ENCODE assay signal across 9 mouse cellular contexts in the genomic region with DNA sequence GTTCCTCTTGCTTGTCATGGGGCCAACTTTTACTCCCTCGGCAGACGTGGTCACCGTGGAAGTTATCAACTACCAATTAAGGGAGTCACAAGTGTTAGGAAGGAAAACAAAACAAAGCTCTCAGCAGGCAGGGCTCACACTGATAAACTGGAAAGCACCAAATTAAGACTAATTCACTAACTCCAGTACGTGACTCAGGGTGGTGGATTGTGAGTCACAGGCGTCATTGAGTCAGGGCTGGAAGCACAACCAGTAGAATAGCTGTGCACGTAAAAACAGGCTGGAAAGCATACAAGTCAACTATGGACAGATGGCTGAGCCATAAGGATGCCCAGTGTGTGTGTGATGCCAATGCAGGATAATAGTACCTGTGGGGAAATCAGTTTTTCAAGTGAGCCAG.
DNase-seq lines count a peak whose midpoint lies in the region; ATAC-seq and TF ChIP-seq lines count a peak whose summit lies in the region.
"Had no signal": no experiment of that assay in that cellular context is flagged by ENCODE, and none has a peak within 500 bp of the region (broad histone marks: within the 10 kb centered on the region; RNA-seq: fewer than 3 reads in every experiment).

No protein-coding gene starts in this region.

- peak; percentile 63 for ATAC-seq in forebrain, embryonic 16.5 days
- ATAC-seq in forebrain, embryonic 12.5 days (ENCODE audit: low FRiP score), result no peak
- no peak for ATAC-seq in megakaryocyte-erythroid progenitor cell, adult 5-6 weeks (replicated peaks; ENCODE audit: low FRiP score, low TSS enrichment, poor library complexity, severe bottlenecking)
- no peak for ATAC-seq in kidney, embryonic 14.5 days (ENCODE audit: low FRiP score, low TSS enrichment)

- no peaks in the 10 kb centered on the region for H3K27me3 ChIP-seq in forebrain, embryonic 16.5 days (replicated peaks; ENCODE audit: control insufficient read depth, insufficient read depth, low read length)
- no peaks in the 10 kb centered on the region for H3K27me3 ChIP-seq in forebrain, embryonic 12.5 days
- no peaks in the 10 kb centered on the region for H3K27me3 ChIP-seq in myocyte (ENCODE audit: control insufficient read depth, insufficient read depth, insufficient read length)
- no peaks in the 10 kb centered on the region for H3K27me3 ChIP-seq in kidney, embryonic 14.5 days (ENCODE audit: control insufficient read depth, insufficient read depth, low read length)

- H3K27ac ChIP-seq in forebrain, embryonic 16.5 days (ENCODE audit: low read length), result no peak overlapping the region
- no peak overlapping the region for H3K27ac ChIP-seq in forebrain, embryonic 12.5 days
- no peak overlapping the region for H3K27ac ChIP-seq in kidney, embryonic 14.5 days (ENCODE audit: low read depth, low read length)

- H3ac ChIP-seq in myocyte (ENCODE audit: control insufficient read depth, insufficient read length), result no peak overlapping the region

- H3K79me2 ChIP-seq in myocyte (ENCODE audit: control insufficient read depth, insufficient read depth), result no peaks in the 10 kb centered on the region

- H3K4me1 ChIP-seq in forebrain, embryonic 16.5 days (replicated peaks; ENCODE audit: control insufficient read depth, insufficient read depth, low read length), result peaks cover 5% of the 10 kb centered on the region
- H3K4me1 ChIP-seq in forebrain, embryonic 12.5 days, result no peaks in the 10 kb centered on the region
- no peaks in the 10 kb centered on the region for H3K4me1 ChIP-seq in kidney, embryonic 14.5 days (ENCODE audit: control insufficient read depth, insufficient read depth, low read length)

- WGBS in forebrain, embryonic 16.5 days, result 27% methylated on average over 6 of the region's 6 CpGs
- 43% methylated on average over 6 of the region's 6 CpGs for WGBS in forebrain, embryonic 12.5 days
- WGBS in kidney, embryonic 14.5 days, result 42% methylated on average over 6 of the region's 6 CpGs

- no peak overlapping the region for H3K9ac ChIP-seq in forebrain, embryonic 16.5 days (replicated peaks; ENCODE audit: low read depth, low read length)
- H3K9ac ChIP-seq in forebrain, embryonic 12.5 days, result no peak overlapping the region
- no peak overlapping the region for H3K9ac ChIP-seq in kidney, embryonic 14.5 days (ENCODE audit: low read depth, low read length)

- no peaks in the 10 kb centered on the region for H3K36me3 ChIP-seq in forebrain, embryonic 16.5 days (ENCODE audit: control insufficient read depth, insufficient read depth)
- H3K36me3 ChIP-seq in forebrain, embryonic 12.5 days (replicated peaks), result no peaks in the 10 kb centered on the region
- no peaks in the 10 kb centered on the region for H3K36me3 ChIP-seq in myocyte (ENCODE audit: control insufficient read depth, insufficient read depth)
- H3K36me3 ChIP-seq in kidney, embryonic 14.5 days (ENCODE audit: control insufficient read depth, insufficient read depth, low read length), result no peaks in the 10 kb centered on the region

- no peak overlapping the region for H3K4me2 ChIP-seq in forebrain, embryonic 16.5 days (ENCODE audit: low read length)
- H3K4me2 ChIP-seq in forebrain, embryonic 12.5 days, result no peak overlapping the region
- peak overlapping the region; percentile 57 for H3K4me2 ChIP-seq in myocyte (ENCODE audit: low read depth)
- H3K4me2 ChIP-seq in kidney, embryonic 14.5 days (replicated peaks; ENCODE audit: low read depth, low read length), result no peak overlapping the region

- TF ChIP-seq POLR2A in myocyte (IDR thresholded peaks at IDR 0.05; ENCODE audit: insufficient read length, low read depth), result no peak

- no peak overlapping the region for H3K4me3 ChIP-seq in forebrain, embryonic 16.5 days (replicated peaks; ENCODE audit: low read length)
- no peak overlapping the region for H3K4me3 ChIP-seq in forebrain, embryonic 12.5 days (replicated peaks)
- H3K4me3 ChIP-seq in myocyte, result no peak overlapping the region
- no peak overlapping the region for H3K4me3 ChIP-seq in kidney, embryonic 14.5 days (ENCODE audit: low read length)

- no peaks in the 10 kb centered on the region for H3K9me3 ChIP-seq in forebrain, embryonic 16.5 days (ENCODE audit: control insufficient read depth, low read length)
- no peaks in the 10 kb centered on the region for H3K9me3 ChIP-seq in forebrain, embryonic 12.5 days
- no peaks in the 10 kb centered on the region for H3K9me3 ChIP-seq in kidney, embryonic 14.5 days (ENCODE audit: control insufficient read depth, low read length)

- DNase-seq in ovary, adult 18-20 months (ENCODE audit: low spot score), result peak; percentile 43
- no peak for DNase-seq in ovary, postnatal 10 days (ENCODE audit: low spot score)
- DNase-seq in heart, adult 9 months (ENCODE audit: low spot score in 2 of 2), result peak; percentile 60 to 65
- DNase-seq: spleen, adult 18-20 months had no signal

TF ChIP-seq in myocyte, 11 proteins besides CTCF, POLR2A, EP300 and RAD21:
- TF ChIP-seq USF1 (IDR thresholded peaks at IDR 0.05; ENCODE audit: low read depth) (no peak), MAX (IDR thresholded peaks at IDR 0.05; ENCODE audit: low read depth) (no peak), POLR2AphosphoS2 (IDR thresholded peaks at IDR 0.05; ENCODE audit: insufficient read length, low read depth) (no peak)
